Comparison of ENCODE assay signal across 10 mouse cellular contexts in genomic region chr11:113175323-113175722, GRCm38 (mm10).
DNase-seq lines count a peak whose midpoint lies in the region; ATAC-seq and TF ChIP-seq lines count a peak whose summit lies in the region.
"Had no signal": no experiment of that assay in that cellular context is flagged by ENCODE, and none has a peak within 500 bp of the region (broad histone marks: within the 10 kb centered on the region; RNA-seq: fewer than 3 reads in every experiment).

No protein-coding gene starts in this region.

- H3K27me3 ChIP-seq in cerebellum, adult 2 months (ENCODE audit: control insufficient read depth, insufficient read depth, low read length) = no peaks in the 10 kb centered on the region
- H3K27me3 ChIP-seq in liver, adult 2 months (ENCODE audit: control insufficient read depth, insufficient read depth, low read length) = no peaks in the 10 kb centered on the region
- H3K27me3 ChIP-seq in liver, embryonic 11.5 days (replicated peaks; ENCODE audit: control insufficient read depth, insufficient read depth, low read length) = no peaks in the 10 kb centered on the region
- H3K27me3 ChIP-seq in lung, embryonic 14.5 days (ENCODE audit: insufficient read depth, low read length) = no peaks in the 10 kb centered on the region

- TF ChIP-seq CTCF in cerebellum, adult 2 months (IDR thresholded peaks at IDR 0.05; ENCODE audit: borderline replicate concordance, insufficient read depth, low read depth, low read length) = peak; percentile 80
- peak; percentile 84 for TF ChIP-seq CTCF in liver, adult 2 months (IDR thresholded peaks at IDR 0.05; ENCODE audit: low read depth, low read length)
- TF ChIP-seq CTCF in brain, embryonic 14.5 days (IDR thresholded peaks at IDR 0.05; ENCODE audit: borderline replicate concordance, extremely low read depth, insufficient read depth, insufficient read length) = peak; percentile 73
- TF ChIP-seq CTCF in lung, embryonic 14.5 days (IDR thresholded peaks at IDR 0.05; ENCODE audit: low read depth) = peak; percentile 73

- WGBS in cerebellum, adult 2 months = 29% methylated on average over 6 of the region's 6 CpGs
- 30% methylated on average over 6 of the region's 6 CpGs for WGBS in liver, adult 2 months
- 36% methylated on average over 6 of the region's 6 CpGs for WGBS in liver, embryonic 11.5 days
- 16% methylated on average over 6 of the region's 6 CpGs for WGBS in lung, embryonic 14.5 days

- peaks cover 4% of the 10 kb centered on the region for H3K4me1 ChIP-seq in cerebellum, adult 2 months (ENCODE audit: control insufficient read depth, insufficient read depth, low read length)
- H3K4me1 ChIP-seq in liver, adult 2 months (ENCODE audit: control insufficient read depth, insufficient read depth, low read length) = no peaks in the 10 kb centered on the region
- H3K4me1 ChIP-seq in liver, embryonic 11.5 days (replicated peaks; ENCODE audit: control insufficient read depth, insufficient read depth, low read length) = peaks cover 11% of the 10 kb centered on the region
- H3K4me1 ChIP-seq in lung, embryonic 14.5 days (ENCODE audit: insufficient read depth) = no peaks in the 10 kb centered on the region

- ATAC-seq in liver, embryonic 11.5 days (replicated peaks; ENCODE audit: low FRiP score) = no peak
- no peak for ATAC-seq in lung, embryonic 14.5 days (ENCODE audit: insufficient read depth)
- ATAC-seq in inflammation-experienced regulatory T-cells, adult 6 months = no peak

- H3K36me3 ChIP-seq in liver, adult 2 months (ENCODE audit: control insufficient read depth, insufficient read depth, low read length) = no peaks in the 10 kb centered on the region
- H3K36me3 ChIP-seq in liver, embryonic 11.5 days (ENCODE audit: control insufficient read depth, insufficient read depth, low read length) = no peaks in the 10 kb centered on the region
- H3K36me3 ChIP-seq in lung, embryonic 14.5 days (ENCODE audit: insufficient read depth) = no peaks in the 10 kb centered on the region
- H3K36me3 ChIP-seq: heart, embryonic 15.5 days; midbrain, embryonic 12.5 days had no signal

- H3K9ac ChIP-seq in liver, adult 2 months (ENCODE audit: low read depth, low read length) = no peak overlapping the region
- no peak overlapping the region for H3K9ac ChIP-seq in liver, embryonic 11.5 days (ENCODE audit: low read depth, low read length)
- H3K9ac ChIP-seq in lung, embryonic 14.5 days = no peak overlapping the region
- H3K9ac ChIP-seq: heart, embryonic 15.5 days; midbrain, embryonic 12.5 days had no signal

- no peak overlapping the region for H3K4me2 ChIP-seq in liver, embryonic 11.5 days
- H3K4me2 ChIP-seq in lung, embryonic 14.5 days = no peak overlapping the region
- H3K4me2 ChIP-seq: heart, embryonic 15.5 days; midbrain, embryonic 12.5 days had no signal

- no peaks in the 10 kb centered on the region for H3K9me3 ChIP-seq in liver, embryonic 11.5 days (ENCODE audit: control insufficient read depth, low read length)
- H3K9me3 ChIP-seq in lung, embryonic 14.5 days (ENCODE audit: low read depth, low read length) = no peaks in the 10 kb centered on the region
- H3K9me3 ChIP-seq: heart, embryonic 15.5 days; midbrain, embryonic 12.5 days had no signal

- H3K27ac ChIP-seq in cerebellum, adult 2 months (ENCODE audit: insufficient read depth, low read length) = no peak overlapping the region
- H3K27ac ChIP-seq in liver, adult 2 months (replicated peaks; ENCODE audit: insufficient read depth, low read depth, low read length) = no peak overlapping the region
- H3K27ac ChIP-seq in liver, embryonic 11.5 days (ENCODE audit: low read depth, low read length) = no peak overlapping the region
- no peak overlapping the region for H3K27ac ChIP-seq in lung, embryonic 14.5 days (ENCODE audit: low read depth)
- H3K27ac ChIP-seq: heart, embryonic 15.5 days; midbrain, embryonic 12.5 days had no signal

- no peak for TF ChIP-seq POLR2A in cerebellum, adult 2 months (IDR thresholded peaks at IDR 0.05; ENCODE audit: borderline replicate concordance, insufficient read depth, low read length)
- TF ChIP-seq POLR2A in liver, adult 2 months (IDR thresholded peaks at IDR 0.05; ENCODE audit: extremely low read depth, insufficient read depth, low read length) = no peak
- TF ChIP-seq POLR2A in brain, embryonic 14.5 days (IDR thresholded peaks at IDR 0.05; ENCODE audit: borderline replicate concordance, extremely low read depth, insufficient read depth, insufficient read length, poor library complexity, severe bottlenecking) = no peak

- peak; percentile 48 to 51 for DNase-seq in cerebellum, adult 2 months
- no peak for DNase-seq in cerebellum, adult 9-10 months
- peak; percentile 20 for DNase-seq in liver, adult 2 months (ENCODE audit: extremely low read depth, low read depth, low spot score)
- no peak for DNase-seq in liver, embryonic 11.5 days (ENCODE audit: low spot score)
- DNase-seq in brain, embryonic 14.5 days (ENCODE audit: low read depth) = no peak
- peak; percentile 56 for DNase-seq in lung, embryonic 14.5 days
- DNase-seq in layer of hippocampus, postnatal 36 days = no peak

- H3K79me2 ChIP-seq in liver, adult 2 months (ENCODE audit: control insufficient read depth, insufficient read depth, low read length) = peaks cover 4% of the 10 kb centered on the region; the same call in 1 of the 2 replicates

- no peak overlapping the region for H3K4me3 ChIP-seq in cerebellum, adult 2 months (replicated peaks; ENCODE audit: insufficient read depth, low read depth, low read length)
- no peak overlapping the region for H3K4me3 ChIP-seq in liver, adult 2 months (ENCODE audit: insufficient read depth, low read depth, low read length)
- H3K4me3 ChIP-seq in liver, embryonic 11.5 days (ENCODE audit: low read depth, low read length) = no peak overlapping the region
- no peak overlapping the region for H3K4me3 ChIP-seq in lung, embryonic 14.5 days (ENCODE audit: low read depth, low read length)
- H3K4me3 ChIP-seq: heart, embryonic 15.5 days; midbrain, embryonic 12.5 days had no signal

Comparison
In these comparisons a context has a peak if more than half of its experiments do, and no peak if none do; other contexts are left out.
1. DNase-seq: peak in cerebellum, adult 2 months (2 of 2), liver, adult 2 months (single experiment) and lung, embryonic 14.5 days (single experiment); none in cerebellum, adult 9-10 months (single experiment), liver, embryonic 11.5 days (single experiment), brain, embryonic 14.5 days (single experiment) and layer of hippocampus, postnatal 36 days (0 of 2).
2. Peak in every context shown above with its lines, with median percentiles within 50 percentile points of each other: CTCF ChIP-seq.